Mouse (Mus musculus) kidney, embryonic 16.5 days (tissue): ENCODE measurements at regions not wholly inside any gene's neighbourhood (a gene's known extent, or its start where the extent isn't known, plus 50 kb on each side); places are given as distances from the start of the nearest gene placed in this dataset.

Experiments
- ATAC-seq: fragments of 200-750 bp; cut with Nextera tagmentation; 2 replicates; pipeline ENCODE4 v1.8.0; 2017; ENCODE audit warnings: moderate TSS enrichment; ENCODE audit not compliant: low FRiP score, low TSS enrichment
- H3K27ac ChIP-seq: fragments of 300-500 bp; sonication (generic); 2 replicates; pipeline ENCODE4 v1.5.1; 2014; ENCODE audit warnings: low read length
- H3K27me3 ChIP-seq: fragments of 300-500 bp; sonication (generic); 2 replicates; pipeline ENCODE4 v1.6.1; 2014; ENCODE audit warnings: low read length, control low read depth, mixed read lengths; ENCODE audit not compliant: insufficient read depth
- H3K36me3 ChIP-seq: fragments of 300-500 bp; sonication (generic); 2 replicates; pipeline ENCODE4 v1.6.1; 2014; ENCODE audit warnings: low read length, control low read depth, mixed read lengths; ENCODE audit not compliant: insufficient read depth
- H3K4me1 ChIP-seq: fragments of 300-500 bp; sonication (generic); 2 replicates; pipeline ENCODE4 v1.6.1; 2014; ENCODE audit warnings: low read length, control low read depth, mixed read lengths; ENCODE audit not compliant: insufficient read depth
- H3K4me2 ChIP-seq: fragments of 300-500 bp; sonication (generic); replicated peaks from 2 replicates; pipeline ENCODE4 v1.6.1; 2014; ENCODE audit warnings: low read depth, low read length
- H3K4me3 ChIP-seq: fragments of 300-500 bp; sonication (generic); 2 replicates; pipeline ENCODE4 v1.5.1; 2014; ENCODE audit warnings: mild to moderate bottlenecking, low read length
- H3K9ac ChIP-seq: fragments of 300-500 bp; sonication (generic); replicated peaks from 2 replicates; pipeline ENCODE4 v1.6.1; 2014; ENCODE audit warnings: low read length
- H3K9me3 ChIP-seq: fragments of 300-500 bp; sonication (generic); 2 replicates; pipeline ENCODE4 v1.6.1; 2016; ENCODE audit warnings: low read length, control low read depth
- WGBS: fragments of 180-500 bp; shearing (Covaris S2); extraction: QIAGEN DNeasy Blood & Tissue Kit; methylation state at CpG from one replicate; pipeline ENCODE4 v1.1.7; 2014; 5-methylcytosine and 5-hydroxymethylcytosine counted together

GRCm38 (mm10) chr16:93083142-93083541 is 257.2 kb upstream of the Runx1 start:
- Histone ChIP-seq H3K4me1 (peaks cover 6% of the 10 kb centered on the region; the same call in 1 of the 2 replicates), H3K4me3 (no peak overlapping the region), H3K4me2 (no peak overlapping the region), H3K9ac (no peak overlapping the region), H3K27me3 (0 out of 2 replicates have a peak, but pooled peaks cover 2% of the 10 kb centered on the region), H3K27ac (no peak overlapping the region), H3K36me3 (no peaks in the 10 kb centered on the region), H3K9me3 (no peaks in the 10 kb centered on the region)
- ATAC-seq, result no peak
- 47% methylated on average over 1 of the region's 1 CpGs for WGBS

GRCm38 (mm10) chr16:93081533-93081932 is 255.6 kb upstream of the Runx1 start:
- no peak overlapping the region for H3K9ac ChIP-seq
- peaks cover 6% of the 10 kb centered on the region; the same call in 1 of the 2 replicates for H3K4me1 ChIP-seq
- H3K4me2 ChIP-seq, result no peak overlapping the region
- no peak overlapping the region for H3K27ac ChIP-seq
- 0 out of 2 replicates have a peak, but pooled peaks cover 2% of the 10 kb centered on the region for H3K27me3 ChIP-seq
- no peak overlapping the region for H3K4me3 ChIP-seq
- no peaks in the 10 kb centered on the region for H3K36me3 ChIP-seq
- WGBS, result 72% methylated on average over 2 of the region's 2 CpGs
- no peaks in the 10 kb centered on the region for H3K9me3 ChIP-seq
- no peak for ATAC-seq

GRCm38 (mm10) chr16:93079660-93080390 is 253.9 kb upstream of the Runx1 start:
- 15% methylated on average over 17 of the region's 17 CpGs for WGBS
- peaks cover 6% of the 10 kb centered on the region; the same call in 1 of the 2 replicates for H3K4me1 ChIP-seq
- H3K27ac ChIP-seq, result no peak overlapping the region
- H3K27me3 ChIP-seq, result 0 out of 2 replicates have a peak, but pooled peaks cover 2% of the 10 kb centered on the region
- peak overlapping the region; percentile 51 for H3K4me2 ChIP-seq
- peak overlapping the region; percentile 26 for H3K4me3 ChIP-seq
- H3K36me3 ChIP-seq, result no peaks in the 10 kb centered on the region
- H3K9ac ChIP-seq, result no peak overlapping the region
- ATAC-seq, result peak; percentile 83
- H3K9me3 ChIP-seq, result no peaks in the 10 kb centered on the region

- WGBS, result 62% methylated on average over 3 of the region's 3 CpGs
- Histone ChIP-seq H3K4me1 (peaks cover 6% of the 10 kb centered on the region; the same call in 1 of the 2 replicates), H3K27ac (peak overlapping the region; percentile 11; the same call in 1 of the 2 replicates), H3K9ac (no peak overlapping the region), H3K9me3 (no peaks in the 10 kb centered on the region), H3K27me3 (no peaks in the 10 kb centered on the region), H3K4me2 (peak overlapping the region; percentile 51), H3K36me3 (no peaks in the 10 kb centered on the region), H3K4me3 (no peak overlapping the region; the same call in 1 of the 2 replicates)
- no peak for ATAC-seq
These were observed 253.0 kb upstream of the Runx1 start for GRCm38 (mm10) chr16:93078909-93079308.

- Histone ChIP-seq H3K9me3 (no peaks in the 10 kb centered on the region), H3K4me2 (no peak overlapping the region), H3K9ac (no peak overlapping the region), H3K27ac (no peak overlapping the region), H3K27me3 (no peaks in the 10 kb centered on the region), H3K4me1 (peaks cover 6% of the 10 kb centered on the region; the same call in 1 of the 2 replicates), H3K36me3 (no peaks in the 10 kb centered on the region), H3K4me3 (no peak overlapping the region)
- WGBS, result 80% methylated on average over 11 of the region's 11 CpGs
- no peak for ATAC-seq
These were observed 249.5 kb upstream of the Runx1 start for GRCm38 (mm10) chr16:93075488-93075887.

- Histone ChIP-seq H3K27ac (no peak overlapping the region), H3K9ac (no peak overlapping the region)
These were observed 246.2 kb upstream of the Runx1 start for GRCm38 (mm10) chr16:93072156-93072555.

GRCm38 (mm10) chr16:93071726-93072125 is 245.8 kb upstream of the Runx1 start:
- H3K4me3 ChIP-seq, result no peak overlapping the region
- ATAC-seq, result no peak
- no peak overlapping the region for H3K4me2 ChIP-seq
- no peaks in the 10 kb centered on the region for H3K36me3 ChIP-seq
- 57% methylated on average over 6 of the region's 6 CpGs for WGBS
- no peaks in the 10 kb centered on the region for H3K9me3 ChIP-seq
- no peaks in the 10 kb centered on the region for H3K4me1 ChIP-seq
- no peaks in the 10 kb centered on the region for H3K27me3 ChIP-seq
- H3K27ac ChIP-seq, result no peak overlapping the region
- H3K9ac ChIP-seq, result no peak overlapping the region

More at GRCm38 (mm10) chr16:93072156-93072555, 246.2 kb upstream of the Runx1 start:
- Histone ChIP-seq H3K27me3 (no peaks in the 10 kb centered on the region), H3K9me3 (no peaks in the 10 kb centered on the region), H3K4me2 (no peak overlapping the region), H3K4me3 (no peak overlapping the region), H3K36me3 (no peaks in the 10 kb centered on the region), H3K4me1 (no peaks in the 10 kb centered on the region)
- ATAC-seq, result no peak; the same call in 1 of the 2 replicates
- WGBS, result 51% methylated on average over 6 of the region's 6 CpGs

GRCm38 (mm10) chr16:93066821-93067220 is 240.9 kb upstream of the Runx1 start:
- Histone ChIP-seq H3K4me3 (no peak overlapping the region), H3K27ac (no peak overlapping the region), H3K4me1 (no peaks in the 10 kb centered on the region), H3K27me3 (no peaks in the 10 kb centered on the region), H3K9ac (no peak overlapping the region), H3K9me3 (no peaks in the 10 kb centered on the region), H3K36me3 (no peaks in the 10 kb centered on the region), H3K4me2 (no peak overlapping the region)
- 84% methylated on average over 2 of the region's 2 CpGs for WGBS
- ATAC-seq, result no peak

- Histone ChIP-seq H3K9me3 (no peaks in the 10 kb centered on the region), H3K27ac (no peak overlapping the region), H3K4me3 (no peak overlapping the region), H3K4me2 (no peak overlapping the region), H3K36me3 (no peaks in the 10 kb centered on the region), H3K9ac (no peak overlapping the region), H3K4me1 (no peaks in the 10 kb centered on the region), H3K27me3 (no peaks in the 10 kb centered on the region)
- 77% methylated on average over 4 of the region's 4 CpGs for WGBS
- no peak for ATAC-seq
These were observed 235.7 kb upstream of the Runx1 start for GRCm38 (mm10) chr16:93061475-93062179.

GRCm38 (mm10) chr16:93056295-93056694 is 230.3 kb upstream of the Runx1 start:
- no peaks in the 10 kb centered on the region for H3K27me3 ChIP-seq
- 63% methylated on average over 3 of the region's 3 CpGs for WGBS
- H3K9me3 ChIP-seq, result no peaks in the 10 kb centered on the region
- H3K4me1 ChIP-seq, result no peaks in the 10 kb centered on the region
- no peak for ATAC-seq
- no peak overlapping the region for H3K9ac ChIP-seq
- no peak overlapping the region for H3K4me2 ChIP-seq
- no peak overlapping the region for H3K4me3 ChIP-seq
- no peak overlapping the region for H3K27ac ChIP-seq
- no peaks in the 10 kb centered on the region for H3K36me3 ChIP-seq
